Mouse (Mus musculus) bone marrow macrophage, adult 2 months (primary cell): ENCODE measurements around the gene Vps37c.

ENCODE experiments used
- CTCF ChIP-seq: IDR thresholded peaks from 2 replicates; pipeline ENCODE4 v1.5.1; 2012; ENCODE audit warnings: low read depth, mild to moderate bottlenecking, low read length, moderate library complexity
- POLR2A ChIP-seq: IDR thresholded peaks from 2 replicates; pipeline ENCODE4 v1.6.1; 2012; ENCODE audit warnings: mild to moderate bottlenecking, low read depth, low read length, borderline replicate concordance

- TF ChIP-seq CTCF: no peak
- TF ChIP-seq POLR2A: no peak
Observed at GRCm38 (mm10) chr19:10685081-10685480, 3.5 kb upstream of the Vps37c start.
